Mouse (Mus musculus): ENCODE measurements around the gene Rnf180. TPM values are rescaled to one million over a fixed set of nuclear protein-coding genes. Genes with fewer than 3 reads are reported as not detected.

The Rnf180 gene
- polyA plus RNA-seq, 1 experiment from 2014 or later = 3.2 TPM

DNA sequence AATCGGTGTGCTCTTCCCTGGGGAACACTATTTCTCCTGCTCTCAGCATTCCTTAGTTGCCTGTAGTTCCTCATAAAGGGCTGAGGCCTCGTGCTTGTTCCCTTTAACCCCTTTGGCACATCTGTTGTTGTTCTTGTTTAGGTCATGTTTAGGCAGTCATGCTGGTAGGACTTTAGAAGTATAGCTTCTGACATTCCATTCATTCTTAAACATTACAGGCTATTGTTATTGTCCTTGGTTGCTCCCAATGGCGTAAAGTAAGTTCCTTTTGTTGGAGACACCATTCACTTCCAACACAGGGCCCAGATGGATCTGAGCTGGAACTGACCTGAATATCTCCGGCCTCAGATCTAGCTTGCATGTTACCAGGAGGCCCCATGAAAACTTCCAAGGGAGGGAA is 67.5 kb downstream of the Rnf180 start:
- Histone ChIP-seq H3K4me1 (no peaks in the 10 kb centered on the region), H3K9me3 (no peaks in the 10 kb centered on the region), H3K36me3 (no peaks in the 10 kb centered on the region), H3K4me3 (no peak overlapping the region), H3K27ac (no peak overlapping the region), H3K27me3 (ENCODE audit: insufficient read depth, poor library complexity, severe bottlenecking) (no peaks in the 10 kb centered on the region)
- 72% methylated on average over 4 of the region's 4 CpGs for WGBS
- no peak for DNase-seq (ENCODE audit: low spot score)

DNA sequence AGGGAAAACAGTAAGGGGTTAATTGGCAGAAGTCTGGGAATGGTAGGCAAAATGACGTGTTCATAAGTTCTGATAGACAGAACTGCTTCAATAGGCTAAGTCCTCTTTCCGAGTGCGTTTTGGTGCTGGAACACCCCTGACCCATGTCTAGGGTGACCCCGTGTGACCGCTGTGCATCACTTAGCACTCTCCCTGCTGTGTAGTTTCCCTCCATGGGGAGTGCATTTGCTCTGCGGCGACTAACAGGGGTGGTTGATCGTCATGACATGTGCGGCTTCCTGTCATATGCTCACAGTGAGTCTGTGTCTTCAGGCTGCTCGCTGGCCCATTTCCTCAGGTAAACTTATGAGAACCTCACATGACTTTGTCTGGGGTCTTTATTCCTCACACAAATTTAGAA is 70.6 kb downstream of the Rnf180 start:
- H3K27me3 ChIP-seq (ENCODE audit: insufficient read depth, poor library complexity, severe bottlenecking) = no peaks in the 10 kb centered on the region

DNA sequence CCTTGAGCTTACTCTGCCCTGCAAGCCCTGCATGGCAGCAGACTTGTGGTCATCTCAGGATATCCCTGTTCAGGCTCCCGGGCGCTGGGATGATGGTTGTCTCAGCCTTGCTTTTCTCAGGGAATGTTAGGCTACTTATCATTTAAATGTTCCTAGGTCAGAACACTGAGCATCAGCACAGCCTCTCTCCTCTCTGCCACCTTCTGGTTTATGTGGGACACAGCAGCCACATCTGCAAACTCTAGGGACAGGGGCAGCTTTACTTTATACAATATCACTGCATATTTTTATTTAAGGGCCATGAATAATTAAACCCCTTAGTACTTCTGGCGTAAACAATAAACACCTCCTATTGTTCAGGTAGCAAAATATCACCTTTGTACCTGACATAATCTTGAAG is 71.5 kb downstream of the Rnf180 start:
- H3K27ac ChIP-seq = no peak overlapping the region
- no peaks in the 10 kb centered on the region for H3K36me3 ChIP-seq
- DNase-seq (ENCODE audit: low spot score) = no peak
- no peaks in the 10 kb centered on the region for H3K9me3 ChIP-seq
- no peaks in the 10 kb centered on the region for H3K4me1 ChIP-seq
- no peaks in the 10 kb centered on the region for H3K27me3 ChIP-seq (ENCODE audit: insufficient read depth, poor library complexity, severe bottlenecking)
- WGBS = 54% methylated on average over 3 of the region's 3 CpGs
- no peak overlapping the region for H3K4me3 ChIP-seq

More for the DNA sequence above, 70.6 kb downstream of the Rnf180 start:
- Histone ChIP-seq H3K36me3 (no peaks in the 10 kb centered on the region), H3K4me3 (no peak overlapping the region), H3K4me1 (no peaks in the 10 kb centered on the region), H3K27ac (no peak overlapping the region), H3K9me3 (no peaks in the 10 kb centered on the region)
- WGBS = 50% methylated on average over 10 of the region's 10 CpGs
- DNase-seq (ENCODE audit: low spot score) = no peak

DNA sequence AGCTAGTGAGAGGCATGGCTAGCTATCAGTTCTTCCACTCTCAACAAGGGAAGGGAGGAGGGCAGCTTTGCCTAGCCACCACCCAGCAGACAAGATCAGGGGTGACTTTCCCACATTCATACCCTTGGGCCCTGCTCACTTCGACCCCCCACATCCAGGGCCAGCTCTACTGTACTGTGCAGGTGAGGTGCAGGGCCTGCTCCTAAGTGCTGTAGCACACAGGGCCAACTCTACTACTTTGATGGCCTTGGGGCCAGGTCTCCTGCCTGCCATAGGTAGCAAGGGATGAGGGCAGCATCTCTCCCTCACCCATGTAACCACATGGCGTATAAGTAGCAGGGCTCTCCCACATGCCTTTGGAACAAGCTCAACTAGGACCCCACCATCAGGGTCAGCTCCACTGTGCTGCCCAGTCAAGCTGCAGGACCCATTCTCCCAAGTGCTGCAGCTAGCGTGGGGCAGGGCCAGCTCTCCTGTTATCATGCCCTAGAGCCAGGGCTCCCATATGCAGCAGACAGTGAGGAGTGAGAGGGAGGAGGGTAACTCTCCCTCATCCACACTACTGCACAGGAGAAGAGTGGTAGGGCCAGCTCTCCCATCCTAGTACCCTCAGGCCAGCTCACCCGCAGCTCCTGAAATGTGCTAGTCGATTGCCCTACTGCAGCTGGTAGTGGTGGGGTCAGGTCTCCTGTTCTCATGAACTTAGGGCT is 72.4 kb downstream of the Rnf180 start:
- H3K27me3 ChIP-seq (ENCODE audit: insufficient read depth, poor library complexity, severe bottlenecking) = no peaks in the 10 kb centered on the region
- no peak overlapping the region for H3K27ac ChIP-seq
- WGBS = 74% methylated on average over 5 of the region's 5 CpGs
- H3K4me3 ChIP-seq = no peak overlapping the region
- no peaks in the 10 kb centered on the region for H3K4me1 ChIP-seq
- no peaks in the 10 kb centered on the region for H3K9me3 ChIP-seq
- no peaks in the 10 kb centered on the region for H3K36me3 ChIP-seq
- DNase-seq (ENCODE audit: low spot score) = no peak

DNA sequence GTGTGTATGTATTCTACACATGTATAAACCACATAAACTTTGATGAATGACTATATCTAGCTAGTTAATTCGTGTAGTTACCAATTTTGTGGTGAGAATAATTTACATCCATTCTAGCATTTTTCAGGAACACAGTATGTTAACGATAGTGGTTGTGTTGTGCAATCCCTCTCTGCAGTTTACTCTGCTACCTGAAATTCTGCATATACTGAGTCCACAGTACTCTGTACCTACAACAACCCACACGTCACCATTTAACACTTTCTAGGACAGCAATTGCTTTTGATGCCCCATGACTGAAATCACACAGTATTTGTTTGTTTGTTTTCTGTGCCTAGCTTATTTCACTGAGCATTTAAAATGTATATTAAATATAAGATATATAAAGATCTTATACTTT is 83.9 kb downstream of the Rnf180 start:
- Histone ChIP-seq H3K27ac (no peak overlapping the region), H3K4me3 (no peak overlapping the region), H3K4me1 (peaks cover 5% of the 10 kb centered on the region; the same call in 1 of the 2 replicates), H3K27me3 (ENCODE audit: insufficient read depth, poor library complexity, severe bottlenecking) (no peaks in the 10 kb centered on the region), H3K36me3 (no peaks in the 10 kb centered on the region), H3K9me3 (no peaks in the 10 kb centered on the region)
- WGBS = 77% methylated on average over 3 of the region's 3 CpGs
- no peak for DNase-seq (ENCODE audit: low spot score)

DNA sequence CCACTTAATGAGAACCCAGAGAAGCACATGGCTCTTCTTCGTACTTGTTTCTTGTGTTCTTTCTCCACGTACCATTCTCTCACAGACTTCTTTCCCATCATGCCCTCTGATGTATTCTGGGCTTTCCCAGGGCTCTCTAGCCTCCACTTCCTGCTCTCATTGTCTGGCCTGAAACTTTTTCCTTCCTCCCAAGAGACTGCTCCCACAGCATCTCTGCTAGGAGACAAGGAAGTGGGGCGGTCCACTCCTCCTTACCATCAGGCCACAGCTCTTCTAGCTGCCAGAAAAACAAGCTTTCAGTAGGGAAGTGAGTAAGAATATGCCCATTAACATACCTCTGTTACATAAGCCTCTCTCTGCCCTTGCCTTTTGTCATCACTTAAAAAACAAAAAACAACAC is 90.8 kb downstream of the Rnf180 start:
- Histone ChIP-seq H3K4me3 (no peak overlapping the region), H3K27ac (no peak overlapping the region), H3K9me3 (no peaks in the 10 kb centered on the region), H3K27me3 (ENCODE audit: insufficient read depth, poor library complexity, severe bottlenecking) (no peaks in the 10 kb centered on the region), H3K36me3 (no peaks in the 10 kb centered on the region), H3K4me1 (peaks cover 5% of the 10 kb centered on the region; the same call in 1 of the 2 replicates)
- WGBS = 82% methylated on average over 3 of the region's 3 CpGs
- DNase-seq (ENCODE audit: low spot score) = no peak

DNA sequence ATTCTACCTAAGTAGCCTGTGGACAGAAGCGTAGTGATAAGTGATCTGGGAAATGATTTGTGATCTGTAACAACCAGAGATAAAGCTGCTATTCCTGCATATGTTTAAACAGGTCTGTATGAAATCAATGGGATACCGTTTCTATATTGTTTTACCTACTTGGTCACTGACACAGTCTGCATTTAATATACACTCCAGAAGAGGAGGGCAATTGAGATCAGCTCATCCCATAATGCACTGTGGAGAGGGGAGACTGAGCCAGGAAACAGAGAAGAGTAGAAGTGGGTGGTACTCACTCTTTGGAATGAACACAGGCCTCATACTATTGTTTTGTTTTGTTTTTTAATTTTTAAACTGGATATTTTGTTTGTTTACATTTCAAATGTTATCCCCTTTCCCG is 96.0 kb downstream of the Rnf180 start:
- H3K27me3 ChIP-seq (ENCODE audit: insufficient read depth, poor library complexity, severe bottlenecking) = no peaks in the 10 kb centered on the region
- H3K4me1 ChIP-seq = no peaks in the 10 kb centered on the region
- H3K36me3 ChIP-seq = no peaks in the 10 kb centered on the region
- DNase-seq (ENCODE audit: low spot score) = no peak
- H3K9me3 ChIP-seq = no peaks in the 10 kb centered on the region
- no peak overlapping the region for H3K27ac ChIP-seq
- no peak overlapping the region for H3K4me3 ChIP-seq
- WGBS = 78% methylated on average over 3 of the region's 3 CpGs

DNA sequence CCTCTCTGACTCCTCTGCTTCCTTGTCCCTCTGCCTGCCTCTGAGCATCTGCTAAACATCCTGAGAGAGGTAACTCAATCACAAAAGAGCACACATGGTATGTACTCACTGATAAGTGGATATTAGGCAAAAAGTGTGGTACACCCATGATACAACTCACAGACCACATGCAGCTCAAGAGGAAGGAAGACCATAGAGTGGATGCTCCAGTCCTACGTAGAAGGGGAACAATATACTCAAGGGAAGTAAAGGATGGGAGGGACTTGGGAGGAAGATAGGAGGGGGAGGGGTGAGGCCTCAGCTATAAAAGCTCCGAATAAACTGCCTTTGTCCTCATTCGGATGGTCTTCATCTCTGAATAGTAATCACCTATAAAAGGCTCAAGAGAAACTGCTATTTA is 96.6 kb downstream of the Rnf180 start:
- Histone ChIP-seq H3K4me1 (no peaks in the 10 kb centered on the region), H3K4me3 (no peak overlapping the region), H3K9me3 (no peaks in the 10 kb centered on the region), H3K27me3 (ENCODE audit: insufficient read depth, poor library complexity, severe bottlenecking) (no peaks in the 10 kb centered on the region), H3K36me3 (no peaks in the 10 kb centered on the region), H3K27ac (no peak overlapping the region)
- no peak for DNase-seq (ENCODE audit: low spot score)
- 61% methylated on average over 3 of the region's 3 CpGs for WGBS

DNA sequence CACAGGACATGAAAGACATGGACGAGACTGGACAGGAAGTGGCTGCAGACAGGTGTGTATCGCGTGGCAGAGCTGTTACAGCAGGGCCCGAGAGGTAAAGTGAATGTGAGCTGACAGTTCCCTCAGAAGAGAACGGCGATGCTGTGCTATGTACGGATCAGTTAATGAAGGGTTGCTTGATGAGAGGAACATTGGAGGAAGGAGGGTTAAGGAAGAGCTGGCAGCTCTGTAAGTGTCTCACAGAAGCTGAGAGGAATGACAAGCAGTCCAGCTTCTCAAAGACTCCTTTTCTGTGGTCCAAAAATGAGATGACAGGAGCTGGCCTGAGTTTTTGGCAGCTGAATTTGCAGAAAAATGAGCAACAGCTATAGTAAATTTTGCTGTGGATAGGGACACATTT is 101.0 kb downstream of the Rnf180 start:
- no peaks in the 10 kb centered on the region for H3K27me3 ChIP-seq (ENCODE audit: insufficient read depth, poor library complexity, severe bottlenecking)
- 69% methylated on average over 7 of the region's 7 CpGs for WGBS
- no peaks in the 10 kb centered on the region for H3K4me1 ChIP-seq
- no peak for DNase-seq (ENCODE audit: low spot score)
- no peaks in the 10 kb centered on the region for H3K36me3 ChIP-seq
- no peak overlapping the region for H3K27ac ChIP-seq
- no peak overlapping the region for H3K4me3 ChIP-seq
- H3K9me3 ChIP-seq = no peaks in the 10 kb centered on the region

DNA sequence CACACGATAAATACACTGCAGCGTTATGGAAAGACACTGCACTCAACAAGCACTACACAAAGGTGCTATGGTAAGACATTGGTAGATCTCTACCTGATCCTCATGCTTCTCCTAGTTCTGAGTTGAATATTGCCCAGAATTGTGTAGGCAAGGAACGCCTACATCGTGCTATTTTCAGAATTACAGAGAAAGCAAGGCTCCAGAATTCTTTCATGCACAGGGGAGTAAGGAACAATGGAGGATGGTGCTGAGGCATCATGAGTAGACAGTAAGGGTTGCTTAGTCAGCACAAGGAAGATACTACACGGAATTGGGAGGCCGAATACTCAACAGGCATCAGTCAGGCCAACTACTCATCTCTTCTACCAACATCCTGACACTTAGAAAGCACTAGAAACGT is 105.9 kb downstream of the Rnf180 start:
- DNase-seq (ENCODE audit: low spot score) = no peak
- Histone ChIP-seq H3K9me3 (no peaks in the 10 kb centered on the region), H3K4me1 (no peaks in the 10 kb centered on the region), H3K36me3 (no peaks in the 10 kb centered on the region), H3K27ac (no peak overlapping the region), H3K27me3 (ENCODE audit: insufficient read depth, poor library complexity, severe bottlenecking) (no peaks in the 10 kb centered on the region), H3K4me3 (no peak overlapping the region)
- 80% methylated on average over 7 of the region's 7 CpGs for WGBS

DNA sequence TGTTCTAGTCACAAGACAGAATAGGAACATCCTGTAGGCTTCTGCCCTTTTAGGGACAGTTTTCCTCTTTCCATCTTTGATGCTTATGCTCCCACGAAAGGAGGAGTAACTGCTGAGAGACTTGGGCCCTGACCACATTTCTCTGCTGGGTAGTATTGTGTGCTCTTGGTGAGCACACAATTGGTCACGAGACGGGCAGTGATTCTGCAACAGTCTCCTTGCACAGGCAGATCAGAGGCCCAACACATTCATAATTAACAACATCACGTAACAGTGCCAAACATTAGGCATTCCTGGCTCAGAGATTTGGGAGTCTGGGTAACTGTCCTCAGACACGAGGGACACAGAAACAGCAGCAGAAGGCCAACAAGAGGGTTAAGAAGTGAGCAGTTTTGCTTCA is 113.8 kb downstream of the Rnf180 start:
- no peaks in the 10 kb centered on the region for H3K4me1 ChIP-seq
- DNase-seq (ENCODE audit: low spot score) = no peak
- no peaks in the 10 kb centered on the region for H3K9me3 ChIP-seq
- no peak overlapping the region for H3K27ac ChIP-seq
- WGBS = 76% methylated on average over 5 of the region's 5 CpGs
- no peaks in the 10 kb centered on the region for H3K36me3 ChIP-seq
- H3K4me3 ChIP-seq = no peak overlapping the region
- H3K27me3 ChIP-seq (ENCODE audit: insufficient read depth, poor library complexity, severe bottlenecking) = no peaks in the 10 kb centered on the region

DNA sequence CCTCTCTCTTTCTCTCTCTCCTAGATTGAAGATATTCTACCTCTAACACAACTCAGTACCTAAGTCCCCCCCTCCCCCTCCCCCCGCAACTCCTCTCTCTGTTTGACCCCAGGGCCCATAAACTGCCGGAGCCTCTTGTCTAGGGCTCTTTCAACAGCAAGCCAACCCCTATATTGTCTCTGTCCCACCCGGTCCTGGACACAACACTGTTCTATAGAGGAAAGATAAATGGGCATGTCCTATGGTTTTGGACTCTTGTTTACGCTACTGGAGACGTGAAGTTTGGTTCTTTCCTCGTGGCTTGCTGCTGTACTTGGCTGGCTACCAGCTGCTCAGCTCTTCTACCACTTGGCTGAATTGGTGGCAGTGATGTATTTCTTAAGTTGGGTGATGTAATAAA is 129.2 kb downstream of the Rnf180 start:
- H3K27ac ChIP-seq = no peak overlapping the region
- H3K4me3 ChIP-seq = no peak overlapping the region
- DNase-seq (ENCODE audit: low spot score) = no peak
- no peaks in the 10 kb centered on the region for H3K36me3 ChIP-seq
- H3K9me3 ChIP-seq = no peaks in the 10 kb centered on the region
- WGBS = 80% methylated on average over 6 of the region's 6 CpGs
- H3K4me1 ChIP-seq = no peaks in the 10 kb centered on the region
- H3K27me3 ChIP-seq (ENCODE audit: insufficient read depth, poor library complexity, severe bottlenecking) = no peaks in the 10 kb centered on the region

DNA sequence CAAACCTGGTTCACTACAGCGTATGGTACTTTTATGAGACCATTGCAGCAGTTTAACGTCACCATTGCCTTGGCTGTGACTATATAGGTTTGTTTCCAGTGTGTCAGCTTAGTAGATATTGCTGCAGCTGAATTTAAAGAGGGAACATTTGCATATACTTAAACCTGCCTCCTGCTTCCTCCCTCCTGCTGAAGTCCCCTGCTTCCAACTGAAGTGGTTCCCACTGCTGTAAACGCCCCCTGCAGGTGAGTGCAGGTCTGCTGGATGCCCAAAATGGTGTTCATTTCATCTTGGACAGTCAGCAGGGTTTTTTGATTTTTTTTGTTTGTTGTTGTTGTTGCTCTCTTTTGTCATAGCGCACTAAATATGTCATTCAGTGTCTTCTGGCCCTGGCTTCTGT is 140.7 kb downstream of the Rnf180 start:
- Histone ChIP-seq H3K36me3 (no peaks in the 10 kb centered on the region), H3K27me3 (ENCODE audit: insufficient read depth, poor library complexity, severe bottlenecking) (no peaks in the 10 kb centered on the region), H3K9me3 (no peaks in the 10 kb centered on the region), H3K27ac (no peak overlapping the region), H3K4me3 (no peak overlapping the region), H3K4me1 (no peaks in the 10 kb centered on the region)
- DNase-seq (ENCODE audit: low spot score) = no peak
- WGBS = 62% methylated on average over 4 of the region's 4 CpGs

DNA sequence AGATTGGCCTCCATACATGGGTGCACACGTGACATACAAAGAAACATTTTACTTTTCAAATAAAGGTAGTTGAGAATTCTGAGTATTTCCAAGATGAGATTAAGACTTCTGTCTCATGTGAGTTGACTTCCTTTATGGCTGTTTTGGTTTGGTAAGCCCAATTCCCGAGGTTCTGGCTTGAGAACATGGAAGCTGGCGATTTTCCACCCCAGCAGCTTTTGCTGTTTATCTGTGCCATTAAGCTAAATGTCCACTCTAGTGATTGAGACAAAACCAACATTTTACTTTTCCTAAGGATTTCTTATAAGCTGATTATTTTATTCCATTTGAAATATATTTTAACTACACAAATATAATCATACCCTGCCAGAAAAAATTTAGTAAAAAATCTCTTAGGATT is 144.6 kb downstream of the Rnf180 start:
- Histone ChIP-seq H3K27me3 (ENCODE audit: insufficient read depth, poor library complexity, severe bottlenecking) (no peaks in the 10 kb centered on the region), H3K27ac (no peak overlapping the region), H3K4me1 (no peaks in the 10 kb centered on the region), H3K4me3 (no peak overlapping the region), H3K36me3 (no peaks in the 10 kb centered on the region), H3K9me3 (no peaks in the 10 kb centered on the region)
- DNase-seq (ENCODE audit: low spot score) = no peak
- 85% methylated on average over 3 of the region's 3 CpGs for WGBS
